Mouse (Mus musculus) megakaryocyte-erythroid progenitor cell, adult 5-6 weeks (primary cell): ENCODE measurements around the gene Sox8. TPM values are rescaled to one million over a fixed set of nuclear protein-coding genes. Genes with fewer than 3 reads are reported as not detected.

ENCODE experiments used
- ATAC-seq: replicated peaks from 2 replicates; pipeline ENCODE4 v1.8.0; 2016; ENCODE audit warnings: mild to moderate bottlenecking, inconsistent platforms; ENCODE audit not compliant: severe bottlenecking, poor library complexity, low FRiP score, low TSS enrichment
- total RNA-seq, 2 experiments: library from RNA; stranded (forward) in 1 of 2; stranded (reverse) in 1 of 2; fragments of 200-1000, 215-1000 nt in 1 of 2; fragments of >200 nt in 1 of 2; fragmentation: Nextera tagmentation in 1 of 2; gene quantifications; 2 replicates each; pipeline ENCODE4 v1.2.3; 2014 to 2017

Sox8 gene
- total RNA-seq, 2 experiments from 2014 or later, result not detected

GRCm38 (mm10) chr17:25560554-25561222 lies 9.8 kb downstream of the Sox8 start:
- ATAC-seq, result no peak

DNA sequence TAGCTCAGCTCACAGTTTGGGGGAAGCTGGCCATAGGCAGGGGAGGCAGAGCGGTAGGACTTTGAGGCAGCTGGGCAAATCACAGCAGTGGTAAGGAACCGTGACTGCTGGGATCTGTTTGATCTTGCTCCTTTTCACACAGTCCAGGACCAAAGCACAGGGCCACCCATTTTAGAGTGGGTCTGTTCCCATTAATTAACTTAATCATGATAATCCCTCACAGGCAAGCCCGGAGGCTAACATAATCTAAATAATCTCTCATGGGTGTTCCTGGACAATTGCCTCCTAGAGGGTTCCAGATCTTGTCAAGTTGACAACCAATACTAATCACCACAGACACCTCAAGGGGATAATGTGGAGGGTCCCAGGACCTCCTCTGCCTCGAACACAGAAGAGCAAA lies 10.9 kb downstream of the Sox8 start:
- ATAC-seq, result no peak

GRCm38 (mm10) chr17:25556630-25557354 lies 13.7 kb downstream of the Sox8 start:
- no peak for ATAC-seq

DNA sequence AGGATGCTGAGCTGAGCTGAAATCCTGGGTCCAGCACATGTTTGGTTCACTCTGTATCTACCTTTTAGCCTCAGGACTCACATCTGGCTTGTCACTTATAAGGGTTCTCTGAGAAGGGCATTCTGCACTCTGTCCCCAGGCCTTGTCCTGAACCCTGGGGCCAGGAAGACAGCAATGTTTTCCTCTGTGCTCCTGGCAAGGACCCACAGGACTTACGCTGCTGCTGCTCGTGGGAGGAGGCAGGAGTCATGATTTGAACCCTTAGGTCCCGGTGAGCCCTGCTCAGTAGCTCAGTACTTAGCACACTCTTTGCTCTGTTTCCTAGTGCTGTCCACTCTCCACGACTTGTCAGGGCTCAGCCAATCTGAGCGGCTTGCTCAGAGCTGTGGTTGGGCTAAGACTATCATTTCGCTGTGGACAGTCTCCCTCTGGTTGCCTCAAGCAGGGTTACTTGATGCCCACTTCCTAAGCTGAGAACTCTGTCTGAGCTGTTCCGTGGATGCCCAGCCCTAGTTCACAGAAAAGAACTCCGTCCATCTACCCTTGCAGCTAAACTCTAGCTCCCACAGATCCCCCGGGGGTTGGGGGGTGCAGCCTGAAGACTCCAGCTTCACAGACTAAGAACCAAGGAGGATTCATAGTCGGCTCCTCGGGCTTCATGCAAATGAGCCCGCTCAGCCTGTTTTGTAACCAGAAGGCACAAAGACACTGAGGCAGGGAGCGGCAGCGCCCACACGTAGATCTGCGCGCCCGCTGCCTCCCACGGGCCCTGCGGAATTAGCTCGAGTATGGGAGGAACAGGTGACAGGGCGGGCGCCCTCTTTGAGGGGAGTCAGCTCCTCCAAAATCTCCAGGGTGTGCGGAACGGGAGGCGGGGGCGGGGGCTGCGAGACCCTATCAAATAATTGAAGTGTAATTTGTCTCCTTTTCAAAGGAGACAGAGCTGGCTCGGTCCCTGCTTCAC lies 14.5 kb downstream of the Sox8 start:
- no peak for ATAC-seq

- no peak for ATAC-seq
Measured at GRCm38 (mm10) chr17:25555159-25555558, 15.3 kb downstream of the Sox8 start.

DNA sequence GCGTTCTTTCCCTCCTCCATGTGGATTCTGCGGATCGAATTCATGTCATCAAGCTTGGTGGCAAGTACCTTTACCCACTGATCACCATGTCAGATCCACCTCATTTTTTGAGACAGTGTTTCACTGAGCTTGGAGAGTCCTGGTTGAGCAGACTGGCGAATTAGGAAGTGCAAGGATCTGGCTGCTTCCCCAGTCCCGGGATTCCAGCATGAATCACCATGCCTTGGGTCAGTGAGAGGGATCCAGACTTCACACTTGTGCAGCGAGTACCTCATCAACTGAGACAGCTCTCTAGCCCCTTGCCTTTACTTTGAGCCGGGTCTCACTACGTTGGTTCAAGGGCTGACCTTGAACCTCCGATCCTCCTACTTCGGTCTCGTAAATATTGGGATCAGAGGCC lies 19.2 kb downstream of the Sox8 start:
- ATAC-seq, result no peak

GRCm38 (mm10) chr17:25550020-25550419 lies 20.5 kb downstream of the Sox8 start:
- ATAC-seq, result no peak

DNA sequence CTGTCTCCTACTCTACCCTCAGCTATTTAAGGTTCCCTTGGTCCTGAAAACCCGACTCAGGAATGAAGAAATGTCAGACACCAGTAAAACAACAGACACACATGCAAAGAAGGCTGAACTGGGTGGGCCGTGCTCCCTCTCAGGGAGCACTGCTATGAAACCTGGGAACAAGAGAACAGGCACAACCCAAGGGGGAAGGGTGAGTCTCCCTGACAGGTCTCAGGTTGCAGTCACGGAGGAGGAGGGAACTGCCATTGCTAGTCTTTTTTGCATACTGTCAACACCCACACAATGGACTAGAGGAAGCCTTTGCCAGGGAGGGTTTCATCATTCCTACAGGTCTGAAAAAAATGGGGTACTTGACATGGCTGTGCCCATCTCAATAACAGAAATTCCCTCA lies 23.5 kb downstream of the Sox8 start:
- no peak for ATAC-seq

DNA sequence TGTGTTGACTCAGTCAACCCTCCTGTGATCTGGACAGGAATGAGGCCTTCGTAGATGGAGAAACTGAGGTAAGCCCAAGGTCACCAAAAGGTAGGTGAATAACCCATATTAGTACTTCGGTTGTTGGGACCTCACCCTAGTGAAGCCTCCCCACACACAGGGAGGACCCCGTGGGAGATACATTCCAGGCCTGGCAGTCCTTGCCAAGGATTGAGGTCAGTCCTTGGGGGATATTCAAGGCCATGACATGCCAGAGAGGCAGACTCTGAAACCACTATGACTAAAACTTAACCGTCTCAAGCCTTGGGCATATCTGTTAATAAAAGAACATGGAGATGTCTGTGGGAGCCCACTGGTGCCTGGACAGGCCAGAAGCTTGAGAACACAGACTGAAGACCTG lies 28.7 kb downstream of the Sox8 start:
- no peak for ATAC-seq

DNA sequence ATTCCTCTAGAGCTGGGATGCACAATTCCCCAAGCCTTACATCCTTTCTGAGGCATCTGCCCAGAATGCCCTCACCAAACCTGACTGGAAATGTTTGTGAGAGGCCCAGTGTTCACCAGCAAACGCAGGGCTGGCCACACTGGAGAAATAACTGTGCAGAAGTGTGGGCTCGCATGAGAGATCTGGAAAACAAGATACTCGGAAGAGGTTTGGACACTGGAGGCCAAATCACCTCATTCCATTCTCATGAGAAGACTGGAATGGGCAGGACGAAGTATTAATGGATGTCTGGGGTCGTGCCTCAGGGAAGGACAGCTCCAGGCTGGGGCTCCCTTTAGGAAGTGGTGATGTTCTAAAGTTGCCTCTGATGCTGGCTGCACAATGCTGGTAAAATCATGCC lies 29.8 kb downstream of the Sox8 start:
- no peak for ATAC-seq

DNA sequence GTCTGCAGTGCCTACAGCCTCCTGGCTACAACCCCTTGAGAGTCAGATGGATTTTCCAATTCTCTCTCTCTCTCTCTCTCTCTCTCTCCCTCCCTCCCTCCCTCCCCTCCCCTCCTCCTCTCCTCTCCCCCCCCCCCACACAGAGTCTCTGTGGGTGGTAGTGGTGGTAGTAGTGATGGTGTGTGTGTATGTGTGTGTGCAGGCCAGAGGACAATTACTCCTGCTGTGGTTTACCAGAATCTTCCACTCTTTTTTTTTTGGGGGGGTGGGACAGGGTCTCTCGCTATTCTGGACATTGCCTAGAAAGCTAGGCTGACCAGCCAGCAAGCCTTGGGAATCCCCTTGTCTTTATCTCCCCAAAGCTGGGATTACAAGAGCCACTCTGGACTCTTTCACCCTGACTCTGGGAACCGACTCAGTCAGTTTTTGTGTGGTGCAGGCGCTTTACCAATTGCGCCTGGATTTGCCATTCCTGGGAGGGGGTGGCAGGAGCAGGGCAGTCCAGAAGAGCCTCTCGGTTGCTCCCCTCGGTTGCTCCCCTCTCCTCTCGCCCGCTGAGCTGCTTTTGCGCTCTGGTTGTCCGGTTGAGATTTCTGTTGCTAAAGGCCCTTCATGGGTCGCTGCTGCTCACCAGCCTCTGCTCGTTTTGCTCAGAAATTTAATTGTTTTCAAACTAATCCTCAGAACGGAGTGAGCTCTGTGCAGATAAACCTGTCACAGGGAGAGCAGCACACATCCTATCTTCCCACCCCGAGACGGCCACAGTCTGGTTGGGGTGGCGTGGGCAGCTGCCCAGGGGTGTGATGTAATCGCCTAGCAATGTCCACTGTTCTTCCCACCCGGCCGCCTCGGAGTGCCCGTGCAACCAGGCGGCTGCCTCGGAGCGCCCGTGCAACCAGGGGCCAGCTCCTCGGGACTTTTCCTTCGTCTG lies 31.3 kb downstream of the Sox8 start:
- no peak for ATAC-seq

DNA sequence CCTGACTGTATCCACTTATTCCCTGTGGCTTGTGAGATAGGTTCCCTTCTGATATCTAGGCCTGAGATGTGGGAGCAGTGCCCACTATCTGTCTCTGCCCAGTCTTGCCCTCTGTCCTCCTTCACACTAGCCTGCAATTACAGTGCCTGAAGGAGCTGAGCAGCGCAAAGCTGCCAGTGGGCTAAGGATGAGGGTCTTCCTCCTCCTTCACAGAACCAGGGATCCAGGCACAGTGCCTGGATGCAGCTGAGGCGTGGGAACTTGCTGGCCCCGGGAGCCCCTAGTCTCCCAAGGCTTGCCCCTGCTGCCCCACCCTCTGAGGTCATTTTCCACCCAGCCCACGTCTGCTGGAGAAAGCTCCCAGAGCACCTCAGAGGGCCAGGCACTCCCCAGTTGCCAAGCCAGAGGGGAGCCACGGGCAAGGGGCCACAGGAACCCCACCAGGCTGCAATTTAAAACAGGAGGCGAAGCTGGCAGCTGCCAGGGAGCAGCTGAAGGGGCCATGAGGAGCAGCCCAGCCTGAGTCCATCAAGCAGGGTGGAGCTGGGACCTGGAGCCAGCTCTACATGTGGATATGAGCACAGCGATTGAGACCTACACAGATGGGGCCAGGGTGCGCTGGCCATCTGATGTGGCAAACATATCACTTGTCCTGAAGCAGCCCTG lies 40.0 kb downstream of the Sox8 start:
- no peak for ATAC-seq

DNA sequence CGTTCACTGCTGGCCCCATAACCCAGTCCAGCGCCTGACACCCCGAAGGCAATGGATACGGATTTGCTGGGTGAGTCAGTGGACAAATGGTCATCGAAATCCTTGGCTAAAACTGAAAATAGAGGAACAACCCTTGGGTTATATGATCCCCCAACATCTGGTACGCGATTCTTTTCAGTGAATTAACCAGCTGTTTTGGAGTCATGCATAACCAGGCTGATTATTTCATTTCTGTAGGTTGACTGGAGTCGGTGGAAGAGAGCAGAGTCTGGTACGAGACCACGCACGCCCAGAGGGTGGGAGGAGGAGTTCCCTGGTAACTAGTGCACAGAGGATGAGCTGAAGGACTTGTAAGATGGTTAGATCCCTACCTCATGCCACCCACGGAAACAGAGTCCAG lies 48.4 kb downstream of the Sox8 start:
- ATAC-seq, result no peak

GRCm38 (mm10) chr17:25520492-25520891 lies 50.0 kb downstream of the Sox8 start:
- no peak for ATAC-seq

DNA sequence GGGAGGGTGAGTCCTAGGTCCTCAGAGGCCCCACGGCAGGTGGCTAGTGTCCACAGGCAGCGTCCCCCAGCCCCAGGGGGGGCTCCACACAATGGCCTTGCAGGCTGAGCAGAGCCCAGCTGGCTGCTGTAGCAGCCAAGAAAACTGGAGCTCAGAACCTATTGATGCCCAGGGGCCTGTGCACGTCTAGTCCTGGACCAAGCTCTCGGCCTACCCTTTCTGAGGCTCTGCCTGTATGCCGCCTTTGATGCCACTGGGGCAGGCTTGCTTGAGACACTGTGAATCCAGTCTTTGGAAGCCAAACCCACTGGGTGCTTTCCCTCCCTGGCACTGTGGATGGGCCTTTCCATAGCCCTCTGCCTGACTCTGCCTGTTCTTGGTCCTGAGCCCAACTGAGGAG lies 51.0 kb downstream of the Sox8 start:
- ATAC-seq, result no peak

- no peak for ATAC-seq
Measured at GRCm38 (mm10) chr17:25518144-25518543, 52.3 kb downstream of the Sox8 start.

- ATAC-seq, result no peak
Measured at GRCm38 (mm10) chr17:25516315-25516714, 54.2 kb downstream of the Sox8 start.
